Mouse (Mus musculus) limb, embryonic 11.5 days (tissue): ENCODE measurements at regions not wholly inside any gene's neighbourhood (a gene's known extent, or its start where the extent isn't known, plus 50 kb on each side); places are given as distances from the start of the nearest gene placed in this dataset.

Experiments used
- ATAC-seq: fragments of 200-750 bp; cut with Nextera tagmentation; 2 replicates; pipeline ENCODE4 v1.8.0; 2017; ENCODE audit warnings: low read depth; ENCODE audit not compliant: insufficient number of reproducible peaks, low FRiP score, low TSS enrichment
- DNase-seq: peaks from one replicate; pipeline ENCODE4 v3.0.0-alpha.2; 2015; ENCODE audit warnings: low spot score
- H3K27ac ChIP-seq: fragments of 300-500 bp; sonication (generic); replicated peaks from 2 replicates; pipeline ENCODE4 v1.5.1; 2014; ENCODE audit warnings: low read depth, mild to moderate bottlenecking, low read length
- H3K27me3 ChIP-seq: fragments of 300-500 bp; sonication (generic); 2 replicates; pipeline ENCODE4 v1.6.1; 2014; ENCODE audit warnings: mild to moderate bottlenecking, low read length, mixed read lengths; ENCODE audit not compliant: control insufficient read depth, insufficient read depth
- H3K36me3 ChIP-seq: fragments of 300-500 bp; sonication (generic); 2 replicates; pipeline ENCODE4 v1.6.1; 2014; ENCODE audit warnings: mild to moderate bottlenecking, low read length, moderate library complexity, mixed read lengths; ENCODE audit not compliant: control insufficient read depth, insufficient read depth
- H3K4me1 ChIP-seq: fragments of 300-500 bp; sonication (generic); 2 replicates; pipeline ENCODE4 v1.6.1; 2014; ENCODE audit warnings: low read length, mixed read lengths; ENCODE audit not compliant: control insufficient read depth, insufficient read depth
- H3K4me2 ChIP-seq: fragments of 300-500 bp; sonication (generic); 2 replicates; pipeline ENCODE4 v1.6.1; 2014; ENCODE audit warnings: low read depth, mild to moderate bottlenecking, moderate library complexity; ENCODE audit not compliant: severe bottlenecking
- H3K4me3 ChIP-seq: fragments of 300-500 bp; sonication (generic); 2 replicates; pipeline ENCODE4 v1.5.1; 2014; ENCODE audit warnings: low read depth, low read length
- H3K9ac ChIP-seq: fragments of 300-500 bp; sonication (generic); 2 replicates; pipeline ENCODE4 v1.6.1; 2014; ENCODE audit warnings: mild to moderate bottlenecking, low read length
- H3K9me3 ChIP-seq: fragments of 300-500 bp; sonication (generic); 2 replicates; pipeline ENCODE4 v1.6.1; 2016; ENCODE audit warnings: low read length; ENCODE audit not compliant: control insufficient read depth
- WGBS: fragments of 180-500 bp; shearing (Covaris S2); extraction: QIAGEN DNeasy Blood & Tissue Kit; methylation state at CpG from one replicate; pipeline ENCODE4 v1.1.7; 2014; 5-methylcytosine and 5-hydroxymethylcytosine counted together

DNA sequence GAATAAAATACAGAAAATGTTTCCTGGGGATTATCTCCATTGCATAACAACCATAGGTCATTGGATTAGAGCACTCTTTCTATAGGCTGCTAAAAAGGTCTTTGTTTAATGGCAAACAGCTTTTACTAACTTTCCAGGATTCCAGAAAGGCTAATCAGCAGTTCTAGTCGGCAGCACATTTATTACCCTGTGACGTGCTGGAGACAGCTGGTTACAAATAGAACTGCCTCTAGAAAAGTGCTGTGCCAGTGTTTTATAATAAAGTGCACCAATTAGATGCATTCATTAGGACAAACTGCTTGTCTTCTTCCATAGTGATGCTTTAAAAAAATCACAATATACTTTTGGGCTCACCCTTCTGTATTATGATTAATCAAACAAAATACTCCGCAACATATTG, 466.2 kb downstream of the Pabpc4l start:
- no peaks in the 10 kb centered on the region for H3K4me1 ChIP-seq
- no peak overlapping the region for H3K9ac ChIP-seq
- no peaks in the 10 kb centered on the region for H3K9me3 ChIP-seq
- WGBS: 35% methylated on average over 3 of the region's 3 CpGs
- H3K27ac ChIP-seq: no peak overlapping the region
- H3K4me3 ChIP-seq: no peak overlapping the region
- ATAC-seq (no peak), DNase-seq (peak; percentile 28)
- H3K36me3 ChIP-seq: no peaks in the 10 kb centered on the region
- H3K27me3 ChIP-seq: no peaks in the 10 kb centered on the region
- no peak overlapping the region for H3K4me2 ChIP-seq

DNA sequence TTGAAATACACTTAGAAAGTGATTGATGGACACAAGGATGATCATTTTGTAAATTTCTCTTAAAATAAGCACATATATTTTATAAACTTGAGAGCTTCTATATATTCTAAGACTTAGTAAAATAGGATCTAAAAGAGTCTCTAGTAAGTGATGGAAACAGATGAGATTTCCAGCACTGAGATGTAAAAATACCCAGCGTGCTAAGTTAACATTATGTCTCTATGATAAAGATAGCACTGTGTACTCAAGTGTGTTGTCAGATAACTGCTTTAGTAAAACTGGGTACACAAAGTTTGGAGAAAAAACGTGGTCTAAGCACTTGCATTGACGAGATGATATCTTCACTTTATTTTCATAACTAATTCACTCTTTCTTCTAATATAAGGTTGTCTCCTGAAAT, 479.4 kb downstream of the Pabpc4l start:
- Histone ChIP-seq H3K27ac (no peak overlapping the region), H3K9me3 (no peaks in the 10 kb centered on the region), H3K27me3 (no peaks in the 10 kb centered on the region), H3K9ac (no peak overlapping the region), H3K4me1 (no peaks in the 10 kb centered on the region), H3K36me3 (no peaks in the 10 kb centered on the region), H3K4me3 (no peak overlapping the region), H3K4me2 (no peak overlapping the region)
- no peak for DNase-seq
- no peak for ATAC-seq
- WGBS: 78% methylated on average over 3 of the region's 3 CpGs

- Histone ChIP-seq H3K9me3 (no peaks in the 10 kb centered on the region), H3K4me1 (no peaks in the 10 kb centered on the region), H3K4me2 (no peak overlapping the region), H3K27me3 (no peaks in the 10 kb centered on the region), H3K36me3 (no peaks in the 10 kb centered on the region), H3K4me3 (no peak overlapping the region), H3K9ac (no peak overlapping the region), H3K27ac (no peak overlapping the region)
- WGBS: 85% methylated on average over 1 of the region's 1 CpGs
- ATAC-seq (no peak), DNase-seq (no peak)
These were observed 513.6 kb downstream of the Pabpc4l start for GRCm38 (mm10) chr3:45934435-45934834.

DNA sequence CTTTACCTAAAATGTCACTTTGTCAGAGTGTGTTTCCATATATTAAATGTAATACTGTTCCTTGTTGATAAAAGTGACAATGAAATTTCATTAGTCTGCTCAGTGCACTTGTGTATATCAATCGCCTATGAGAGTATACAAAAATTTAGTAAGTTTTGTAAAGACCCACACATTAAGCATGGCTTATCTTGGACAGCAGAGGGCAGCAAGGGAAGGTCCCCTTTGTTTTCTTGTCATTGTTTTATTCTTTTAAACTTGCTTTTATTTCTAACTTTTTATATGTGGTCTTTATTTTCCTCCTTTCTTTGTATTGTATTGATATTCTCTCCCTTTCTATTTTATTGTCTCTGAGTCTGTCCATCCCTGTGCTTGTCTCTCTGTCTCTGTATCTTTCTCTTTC, 523.7 kb downstream of the Pabpc4l start:
- Histone ChIP-seq H3K9ac (no peak overlapping the region), H3K27ac (no peak overlapping the region), H3K9me3 (no peaks in the 10 kb centered on the region), H3K4me2 (no peak overlapping the region), H3K36me3 (no peaks in the 10 kb centered on the region), H3K27me3 (no peaks in the 10 kb centered on the region), H3K4me3 (no peak overlapping the region), H3K4me1 (no peaks in the 10 kb centered on the region)
- 82% methylated on average over 1 of the region's 1 CpGs for WGBS
- ATAC-seq: no peak
- no peak for DNase-seq
